Mouse (Mus musculus) hindbrain, embryonic 10.5 days (tissue): ENCODE results near the gene Ube2s. TPM values are rescaled to one million over a fixed set of nuclear protein-coding genes. Genes with fewer than 3 reads are reported as not detected.
"Not testable (repeated sequence)": the region's sequence is repeated elsewhere in the genome, so short reads cannot be mapped to it uniquely, and the experiment has no call there.

Source experiments
- DNase-seq: peaks from one replicate; pipeline ENCODE4 v3.0.0-alpha.2; 2017; ENCODE audit warnings: low spot score
- H3K27ac ChIP-seq: fragments of 300-500 bp; sonication (generic); 2 replicates; pipeline ENCODE4 v1.5.1; 2016; ENCODE audit warnings: mild to moderate bottlenecking, moderate library complexity
- H3K27me3 ChIP-seq: fragments of 300-500 bp; sonication (generic); 2 replicates; pipeline ENCODE4 v1.6.1; 2016; ENCODE audit warnings: mild to moderate bottlenecking; ENCODE audit not compliant: poor library complexity, insufficient read depth, severe bottlenecking
- H3K36me3 ChIP-seq: fragments of 300-500 bp; sonication (generic); 2 replicates; pipeline ENCODE4 v1.6.1; 2016; ENCODE audit warnings: mild to moderate bottlenecking, moderate library complexity
- H3K4me1 ChIP-seq: fragments of 300-500 bp; sonication (generic); replicated peaks from 2 replicates; pipeline ENCODE4 v1.6.1; 2016; ENCODE audit warnings: mild to moderate bottlenecking
- H3K4me3 ChIP-seq: fragments of 300-500 bp; sonication (generic); 2 replicates; pipeline ENCODE4 v1.5.1; 2016; ENCODE audit warnings: mild to moderate bottlenecking, moderate library complexity
- H3K9me3 ChIP-seq: fragments of 300-500 bp; sonication (generic); 2 replicates; pipeline ENCODE4 v1.6.1; 2016; ENCODE audit warnings: mild to moderate bottlenecking, moderate library complexity
- WGBS: fragments of 180-500 bp; shearing (Covaris S2); methylation state at CpG from one replicate; pipeline ENCODE4 v1.1.7; 2016; 5-methylcytosine and 5-hydroxymethylcytosine counted together
- polyA plus RNA-seq: library from polyadenylated mRNA; unstranded; fragments of >200 nt; fragmentation: Nextera tagmentation; extraction: Ambion mirVana; gene quantifications from 2 replicates; pipeline ENCODE4 v1.2.1, GENCODE M21; 2016

Gene Ube2s
- polyA plus RNA-seq: 414 and 452 TPM in 2 replicates

DNA sequence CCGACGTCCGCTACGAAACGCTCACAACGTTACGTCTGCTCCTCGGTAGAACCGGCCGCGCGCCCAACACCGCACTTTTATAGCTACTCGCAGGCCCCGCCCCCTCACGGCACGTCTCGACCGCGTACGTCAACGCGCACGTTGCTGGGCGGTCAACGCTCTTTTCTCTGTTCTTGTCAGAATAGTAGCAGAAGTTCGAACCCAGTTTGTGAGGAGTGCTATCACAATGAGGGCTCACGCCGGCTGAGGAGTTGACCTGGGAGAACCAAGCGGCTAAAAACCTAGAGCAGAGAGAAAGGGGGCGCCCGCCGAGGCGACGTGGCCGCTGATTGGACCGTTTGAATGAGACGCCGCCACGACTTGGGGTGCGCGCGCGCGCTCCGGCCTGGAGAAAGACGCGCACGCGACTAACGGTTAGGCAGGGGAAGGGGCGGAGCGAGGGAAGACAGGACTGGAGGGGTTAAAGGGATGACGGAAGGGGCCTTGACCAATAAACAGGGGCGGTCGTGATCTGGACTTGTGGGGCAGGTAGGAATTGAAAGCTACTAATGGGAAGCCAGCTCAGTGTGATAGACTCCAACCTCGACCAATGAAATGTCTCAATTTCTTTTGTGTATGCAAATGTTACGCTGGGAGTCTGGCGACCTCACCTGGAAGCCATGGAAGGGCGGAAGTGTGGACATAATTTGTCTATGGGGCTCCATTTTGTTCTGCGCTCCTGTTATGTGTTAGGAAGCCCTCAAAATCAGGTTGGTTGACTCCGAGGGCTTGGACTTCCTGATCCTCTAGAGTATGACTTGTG lies at the start of gene Ube2s:
Ube2s (minus strand) TSS at position 288 of the 802 bp plus-strand sequence.
- Histone ChIP-seq H3K27ac (peak within 1 kb of the TSS; percentile 99), H3K4me3 (peak within 1 kb of the TSS; percentile 99), H3K4me1 (peaks cover 35% of the 10 kb centered on the region), H3K27me3 (no peaks in the 10 kb centered on the region), H3K9me3 (no peaks in the 10 kb centered on the region), H3K36me3 (peaks cover 38% of the 10 kb centered on the region)
- DNase-seq: peak; percentile 98
- under 1% methylated on average over 62 of the region's 62 CpGs for WGBS

DNA sequence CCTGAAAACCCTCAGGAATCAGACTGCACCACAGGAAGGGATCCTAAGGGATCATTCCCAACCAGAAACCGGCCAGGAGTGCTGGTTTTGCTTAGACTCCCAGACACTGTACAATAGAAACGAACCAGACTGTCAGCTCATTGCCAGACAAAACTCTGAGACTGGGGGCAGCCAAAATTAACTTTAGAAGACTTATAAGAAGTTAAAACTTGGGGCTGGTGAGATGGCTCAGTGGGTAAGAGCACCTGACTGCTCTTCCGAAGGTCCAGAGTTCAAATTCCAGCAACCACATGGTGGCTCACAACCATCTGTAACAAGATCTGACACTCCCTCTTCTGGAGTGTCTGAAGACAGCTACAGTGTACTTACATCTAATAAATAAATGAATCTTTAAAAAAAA lies 48.5 kb upstream of the Ube2s start:
- not testable (repeated sequence) for H3K27me3 ChIP-seq, H3K27ac ChIP-seq
- 77% methylated on average over 3 of the region's 3 CpGs for WGBS

DNA sequence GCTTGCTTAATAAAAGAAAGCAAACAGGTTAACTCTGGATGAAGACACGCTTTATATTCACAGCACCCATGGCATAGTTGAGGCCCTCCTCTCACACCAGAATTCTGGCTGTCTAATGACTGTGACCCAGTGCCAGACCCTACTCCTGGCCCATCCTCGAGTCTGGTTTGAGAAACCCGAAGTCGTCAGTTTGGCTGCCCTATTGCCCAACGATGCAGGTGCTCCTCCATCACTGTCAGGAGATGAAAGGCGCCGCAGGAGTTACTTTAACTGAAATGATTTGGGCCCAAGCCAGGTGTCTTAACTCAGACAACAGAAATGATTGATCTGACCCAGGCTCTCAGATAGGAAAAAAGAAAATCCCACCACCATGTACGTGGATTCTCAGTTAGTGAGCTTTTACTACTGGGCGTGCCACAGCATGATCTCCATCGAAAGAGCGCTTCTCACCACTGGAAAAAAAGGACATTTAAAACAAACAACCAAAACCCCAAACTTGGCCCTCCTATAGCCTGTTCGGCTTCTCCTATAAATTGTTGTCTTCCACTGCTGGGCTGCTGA lies 47.1 kb upstream of the Ube2s start:
- 78% methylated on average over 12 of the region's 12 CpGs for WGBS
- Histone ChIP-seq H3K4me3 (no peak overlapping the region), H3K9me3 (no peaks in the 10 kb centered on the region), H3K27me3 (no peaks in the 10 kb centered on the region), H3K4me1 (no peaks in the 10 kb centered on the region), H3K27ac (no peak overlapping the region), H3K36me3 (no peaks in the 10 kb centered on the region)
- DNase-seq: no peak

More for the DNA sequence above, 48.5 kb upstream of the Ube2s start:
- H3K4me3 ChIP-seq, H3K4me1 ChIP-seq, H3K9me3 ChIP-seq, DNase-seq, H3K36me3 ChIP-seq: not testable (repeated sequence)

DNA sequence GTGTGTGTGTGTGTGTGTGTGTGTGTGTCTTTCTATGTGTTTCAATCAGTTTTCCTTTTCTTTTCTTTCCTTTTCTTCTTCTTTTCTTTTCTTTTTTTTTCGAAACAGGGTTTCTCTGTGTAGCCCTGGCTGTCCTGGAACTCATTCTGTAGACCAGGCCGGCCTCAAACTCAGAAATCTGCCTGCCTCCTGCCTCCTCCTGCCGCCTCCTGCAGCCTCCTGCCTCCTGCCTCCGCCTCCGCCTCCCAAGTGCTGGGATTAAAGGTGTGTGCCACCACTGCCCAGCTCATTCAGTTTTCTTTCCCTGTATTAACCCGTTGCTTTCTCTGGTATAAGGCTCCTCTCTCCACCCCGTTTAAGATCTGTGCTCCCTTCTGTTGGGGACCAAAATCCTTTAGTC lies 44.9 kb upstream of the Ube2s start:
- DNase-seq: no peak
- 0 out of 2 replicates have a peak, but pooled peaks cover 4% of the 10 kb centered on the region for H3K9me3 ChIP-seq
- WGBS: 67% methylated on average over 7 of the region's 7 CpGs

DNA sequence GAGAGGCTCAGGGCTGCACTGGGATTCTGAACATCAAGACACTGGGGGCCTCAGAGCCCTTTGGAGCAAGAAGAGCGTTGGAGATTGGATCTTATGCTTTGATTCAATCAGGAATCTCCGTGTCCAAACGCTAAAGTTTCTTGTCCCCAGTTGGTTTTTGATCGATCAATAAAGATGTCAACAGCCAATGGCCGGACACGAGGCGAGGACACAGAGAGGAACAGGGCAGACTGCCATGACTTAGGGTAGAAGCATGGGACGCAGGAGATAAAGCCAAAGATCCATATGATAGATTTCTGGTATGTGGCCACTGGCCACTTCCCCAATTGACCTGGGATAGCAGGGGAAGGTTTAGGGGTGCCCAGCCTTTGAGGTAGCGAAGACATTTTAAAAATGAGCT lies 44.1 kb upstream of the Ube2s start:
- Histone ChIP-seq H3K27ac (no peak overlapping the region), H3K4me3 (no peak overlapping the region), H3K36me3 (no peaks in the 10 kb centered on the region), H3K4me1 (no peaks in the 10 kb centered on the region), H3K27me3 (no peaks in the 10 kb centered on the region), H3K9me3 (0 out of 2 replicates have a peak, but pooled peaks cover 4% of the 10 kb centered on the region)
- 85% methylated on average over 9 of the region's 9 CpGs for WGBS
- no peak for DNase-seq

More for the DNA sequence above, 44.9 kb upstream of the Ube2s start:
- Histone ChIP-seq H3K27ac (no peak overlapping the region), H3K36me3 (no peaks in the 10 kb centered on the region), H3K27me3 (no peaks in the 10 kb centered on the region), H3K4me1 (no peaks in the 10 kb centered on the region), H3K4me3 (no peak overlapping the region)

DNA sequence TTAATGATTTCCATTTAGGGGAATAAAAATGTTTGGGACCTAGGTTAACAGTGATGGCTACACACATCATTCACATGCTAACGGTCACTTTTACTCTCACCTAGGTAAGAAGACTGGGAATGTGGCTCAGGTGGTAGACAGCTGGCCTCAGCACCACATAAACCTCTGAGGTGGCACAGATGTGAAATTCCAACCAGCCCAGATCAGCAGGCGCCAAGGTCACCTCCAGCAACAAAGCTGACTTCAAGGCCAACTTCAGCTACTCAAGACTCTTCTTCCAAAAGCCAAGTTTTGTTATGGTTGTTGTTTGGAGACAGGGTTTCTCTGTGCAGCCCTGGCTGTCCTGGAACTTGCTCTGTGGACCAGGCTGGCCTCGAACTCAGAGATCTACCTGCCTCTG lies 41.2 kb upstream of the Ube2s start:
- WGBS: 75% methylated on average over 3 of the region's 3 CpGs
- no peak overlapping the region for H3K4me3 ChIP-seq
- H3K9me3 ChIP-seq: 0 out of 2 replicates have a peak, but pooled peaks cover 7% of the 10 kb centered on the region

DNA sequence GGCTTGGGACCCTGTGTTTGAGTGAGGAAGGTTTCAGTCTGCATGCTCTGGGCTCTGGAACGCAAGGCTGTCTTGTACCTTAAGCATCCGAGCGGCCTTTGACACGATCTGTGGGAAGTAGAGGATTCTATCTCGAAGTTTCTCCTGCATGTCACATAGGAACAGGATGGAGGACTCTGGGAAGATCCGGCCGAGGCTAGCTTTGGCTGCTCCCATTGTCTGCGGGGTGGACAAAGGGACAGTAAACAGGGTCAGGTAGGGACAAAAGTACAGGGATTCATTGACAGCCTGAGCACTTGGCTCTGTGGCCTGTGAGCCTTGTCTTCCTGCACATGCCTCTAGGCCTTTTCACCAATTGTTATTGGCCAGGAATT lies 38.9 kb upstream of the Ube2s start:
- H3K36me3 ChIP-seq: no peaks in the 10 kb centered on the region
- no peak overlapping the region for H3K27ac ChIP-seq
- H3K27me3 ChIP-seq: peaks cover 7% of the 10 kb centered on the region; the same call in 1 of the 2 replicates
- no peak overlapping the region for H3K4me3 ChIP-seq
- no peaks in the 10 kb centered on the region for H3K4me1 ChIP-seq
- 76% methylated on average over 8 of the region's 8 CpGs for WGBS
- no peak for DNase-seq
- H3K9me3 ChIP-seq: 0 out of 2 replicates have a peak, but pooled peaks cover 13% of the 10 kb centered on the region

More for the DNA sequence above, 41.2 kb upstream of the Ube2s start:
- DNase-seq: no peak
- Histone ChIP-seq H3K27ac (no peak overlapping the region), H3K36me3 (no peaks in the 10 kb centered on the region), H3K4me1 (no peaks in the 10 kb centered on the region), H3K27me3 (0 out of 2 replicates have a peak, but pooled peaks cover 3% of the 10 kb centered on the region)

DNA sequence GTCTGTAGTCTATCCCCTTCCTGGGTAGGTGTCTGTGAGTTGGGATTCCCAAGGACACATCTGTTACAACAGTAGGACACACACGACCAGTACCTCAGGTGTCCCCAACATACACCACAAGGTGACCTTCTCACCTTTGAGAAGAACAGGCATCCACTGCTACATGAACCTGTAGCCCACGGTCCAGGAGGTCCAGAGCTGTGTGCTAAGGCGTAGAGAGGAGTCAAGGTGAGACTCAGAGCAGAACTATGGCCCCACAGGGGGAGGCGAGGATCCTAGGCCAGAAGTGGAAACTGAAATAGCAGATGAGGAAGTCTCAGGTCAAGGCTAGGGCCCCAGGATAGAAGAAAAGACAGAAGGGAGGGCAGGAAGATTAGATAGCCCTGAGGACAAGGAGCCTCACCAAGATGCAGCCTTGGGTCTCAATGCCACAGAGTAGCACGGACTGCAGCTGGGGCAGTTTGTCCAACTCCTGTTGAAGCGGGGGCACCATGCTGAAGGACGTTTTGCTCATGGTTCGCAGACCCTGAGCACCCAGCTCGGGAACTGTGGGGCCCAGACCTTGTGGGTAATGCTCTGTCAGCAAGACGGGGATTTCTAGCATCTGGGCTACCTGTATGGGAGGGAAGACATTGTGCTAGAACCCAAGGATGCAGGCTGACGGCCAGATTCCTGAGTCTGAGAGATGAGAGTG lies 38.4 kb upstream of the Ube2s start:
- H3K27me3 ChIP-seq: peaks cover 12% of the 10 kb centered on the region; the same call in 1 of the 2 replicates
- 75% methylated on average over 11 of the region's 11 CpGs for WGBS
- no peaks in the 10 kb centered on the region for H3K36me3 ChIP-seq
- 0 out of 2 replicates have a peak, but pooled peaks cover 13% of the 10 kb centered on the region for H3K9me3 ChIP-seq
- H3K27ac ChIP-seq: no peak overlapping the region
- H3K4me3 ChIP-seq: no peak overlapping the region
- no peaks in the 10 kb centered on the region for H3K4me1 ChIP-seq
- DNase-seq: no peak

DNA sequence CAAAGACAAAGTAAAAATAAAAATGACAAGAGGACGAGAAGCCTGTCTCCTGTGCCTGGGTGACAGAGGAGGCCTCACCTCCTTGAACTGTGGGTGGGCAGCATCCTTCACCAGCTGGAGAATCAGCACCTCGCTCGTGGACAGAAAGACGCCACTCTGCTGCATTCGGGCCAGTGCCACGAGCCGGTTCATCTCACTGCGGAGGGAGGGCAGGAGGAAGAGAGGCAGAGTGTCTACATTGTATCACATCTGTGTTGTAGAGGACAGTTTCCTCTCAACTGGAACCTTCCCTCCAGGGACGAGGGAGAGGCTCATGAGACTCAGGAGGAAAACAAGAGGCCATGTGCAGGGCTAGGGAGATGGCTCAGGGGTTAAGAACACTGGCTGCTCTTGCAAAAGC lies 37.0 kb upstream of the Ube2s start:
- 64% methylated on average over 9 of the region's 9 CpGs for WGBS
- Histone ChIP-seq H3K4me1 (peaks cover 10% of the 10 kb centered on the region), H3K9me3 (0 out of 2 replicates have a peak, but pooled peaks cover 13% of the 10 kb centered on the region), H3K4me3 (no peak overlapping the region), H3K27ac (no peak overlapping the region), H3K36me3 (no peaks in the 10 kb centered on the region), H3K27me3 (peaks cover 16% of the 10 kb centered on the region)
- DNase-seq: no peak

DNA sequence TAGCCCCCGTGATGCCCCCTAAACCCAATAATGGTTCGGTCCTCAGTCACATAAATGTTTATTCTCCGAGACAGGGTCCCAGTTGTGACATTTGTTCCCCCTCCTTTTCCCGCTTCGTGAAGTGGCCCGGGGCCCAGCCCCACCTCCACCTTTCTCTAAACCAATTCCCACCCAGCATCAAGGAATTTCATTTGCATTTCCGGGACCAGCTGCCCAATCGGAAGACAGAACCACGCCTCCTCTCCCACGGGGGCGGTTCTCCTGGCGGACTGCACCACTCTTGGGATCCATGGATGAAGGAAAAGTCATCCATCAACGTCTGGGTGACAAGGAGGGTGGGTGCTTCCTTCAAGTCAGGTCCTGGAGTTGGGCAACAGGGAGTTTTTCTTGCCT lies 32.5 kb upstream of the Ube2s start:
- under 1% methylated on average over 13 of the region's 13 CpGs for WGBS
- Histone ChIP-seq H3K4me3 (peak overlapping the region; percentile 55), H3K4me1 (peaks cover 40% of the 10 kb centered on the region), H3K27me3 (peaks cover 49% of the 10 kb centered on the region), H3K36me3 (no peaks in the 10 kb centered on the region), H3K27ac (peak overlapping the region; percentile 77), H3K9me3 (0 out of 2 replicates have a peak, but pooled peaks cover 6% of the 10 kb centered on the region)
- peak; percentile 89 for DNase-seq

DNA sequence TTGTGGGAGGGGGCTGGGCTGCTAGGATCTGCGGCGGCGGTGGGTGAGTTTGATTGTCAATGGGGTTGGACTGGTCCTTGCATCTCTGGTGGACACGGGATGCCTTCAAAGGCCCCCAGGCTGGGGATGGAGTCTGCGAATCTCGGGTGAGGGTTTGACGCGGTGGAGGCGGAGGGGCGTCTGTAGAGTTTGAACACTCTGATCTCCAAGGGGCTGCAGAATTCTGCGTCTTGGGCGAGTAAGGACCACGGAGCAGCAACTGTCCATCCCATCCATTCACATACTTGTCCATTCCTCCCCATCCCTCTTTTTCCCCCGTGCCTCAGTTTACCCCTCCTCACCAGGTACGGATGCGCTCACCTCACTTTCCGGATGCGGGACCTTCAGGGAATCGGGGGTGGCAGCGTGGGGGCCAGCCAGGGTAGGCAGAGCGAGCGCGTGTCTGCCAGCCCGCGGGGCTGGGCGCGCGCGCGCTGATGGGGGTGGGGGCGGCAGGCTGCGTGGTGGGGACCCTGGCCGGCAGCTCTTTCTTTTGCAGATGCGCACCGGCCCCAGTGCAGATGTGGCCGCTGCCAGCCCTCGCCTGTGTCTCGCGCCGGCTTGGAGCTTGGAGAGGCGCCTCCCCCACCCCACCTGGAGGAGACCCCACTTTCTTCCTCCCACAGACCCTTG lies 32.0 kb upstream of the Ube2s start, which contains the start of gene Shisa7:
Shisa7 (minus strand) TSS at position 452 of the 672 bp plus-strand sequence.
- Histone ChIP-seq H3K36me3 (no peaks in the 10 kb centered on the region), H3K4me1 (peaks cover 40% of the 10 kb centered on the region), H3K9me3 (0 out of 2 replicates have a peak, but pooled peaks cover 6% of the 10 kb centered on the region), H3K27me3 (peaks cover 50% of the 10 kb centered on the region), H3K4me3 (peak within 1 kb of the TSS; percentile 55), H3K27ac (peak within 1 kb of the TSS; percentile 77)
- peak; percentile 11 for DNase-seq
- under 1% methylated on average over 41 of the region's 41 CpGs for WGBS

DNA sequence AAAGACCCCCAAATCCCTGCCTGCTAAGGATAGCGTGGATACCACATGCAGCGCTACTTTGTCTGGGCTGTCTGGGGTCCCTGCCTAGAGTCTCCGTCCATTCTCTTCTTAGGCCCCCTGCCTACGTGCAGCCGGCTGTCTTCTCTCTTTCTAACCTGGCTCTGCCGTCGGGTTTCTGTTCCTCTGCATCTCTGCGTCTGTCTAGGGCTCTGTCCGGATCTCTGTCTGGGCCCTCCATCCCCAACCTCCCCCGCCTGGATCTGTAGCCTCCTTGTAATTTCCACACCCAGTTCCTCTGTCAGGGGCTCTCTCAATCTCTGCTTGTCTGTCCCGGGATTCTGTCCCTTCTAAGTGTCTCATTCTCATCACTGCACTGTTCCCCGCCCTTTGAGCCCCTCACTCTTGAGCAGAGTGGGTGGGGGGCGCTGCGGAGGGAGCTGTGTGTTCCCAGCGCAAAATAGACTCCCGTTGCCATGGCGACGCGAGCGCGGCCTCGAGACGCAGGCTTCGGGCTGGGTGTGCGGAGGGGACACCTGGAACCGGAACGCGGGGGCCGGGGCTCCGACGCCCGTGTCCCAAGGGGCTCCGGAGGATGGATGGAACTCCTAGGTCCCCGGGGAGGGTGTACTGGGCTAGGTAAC lies 31.3 kb upstream of the Ube2s start:
- peaks cover 40% of the 10 kb centered on the region for H3K4me1 ChIP-seq
- H3K27ac ChIP-seq: peak overlapping the region; percentile 77
- WGBS: under 1% methylated on average over 34 of the region's 34 CpGs
- peaks cover 55% of the 10 kb centered on the region for H3K27me3 ChIP-seq
- H3K36me3 ChIP-seq: no peaks in the 10 kb centered on the region
- peak; percentile 72 for DNase-seq
- H3K9me3 ChIP-seq: 0 out of 2 replicates have a peak, but pooled peaks cover 6% of the 10 kb centered on the region
- H3K4me3 ChIP-seq: peak overlapping the region; percentile 55
